Mouse (Mus musculus): ENCODE data around the gene 4930474N05Rik. TPM values are rescaled to one million over a fixed set of nuclear protein-coding genes. Genes with fewer than 3 reads are reported as not detected.

Gene 4930474N05Rik
- not detected in 2 replicates for polyA plus RNA-seq (2015; fragmentation: Nextera tagmentation; extraction: Ambion mirVana)

DNA sequence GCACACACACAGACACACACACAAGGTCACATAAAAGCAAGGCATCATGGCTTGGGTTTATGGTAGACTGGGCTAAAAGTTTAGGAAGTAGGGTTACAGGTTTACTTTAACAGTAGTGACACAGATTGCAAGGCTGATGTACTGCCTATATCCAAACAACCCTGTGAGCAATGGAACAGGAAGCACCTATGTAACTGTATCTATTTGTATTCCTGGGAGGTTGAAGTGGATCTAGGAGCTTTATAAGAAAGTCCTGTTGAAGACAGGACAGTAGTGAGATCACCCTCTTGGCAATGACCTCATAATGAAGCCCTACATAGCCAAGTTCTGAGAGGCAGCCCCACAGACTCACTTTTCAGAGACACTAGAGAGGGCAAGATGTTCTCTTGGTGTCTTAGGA lies at the start of gene 4930474N05Rik:
Gene 4930474N05Rik, plus strand, starts transcription at position 301 of the 400 bp plus-strand sequence.
- no peak within 1 kb of the TSS for H3K9ac ChIP-seq (replicated peaks)
- no peak within 1 kb of the TSS for H3K4me3 ChIP-seq
- no peak for ATAC-seq (replicated peaks)
- H3K27me3 ChIP-seq, result no peaks in the 10 kb centered on the region
- no peak within 1 kb of the TSS for H3K4me2 ChIP-seq (replicated peaks)
- no peaks in the 10 kb centered on the region for H3K9me3 ChIP-seq
- H3K36me3 ChIP-seq, result no peaks in the 10 kb centered on the region
- no peaks in the 10 kb centered on the region for H3K4me1 ChIP-seq
- no peak within 1 kb of the TSS for H3K27ac ChIP-seq (replicated peaks)

DNA sequence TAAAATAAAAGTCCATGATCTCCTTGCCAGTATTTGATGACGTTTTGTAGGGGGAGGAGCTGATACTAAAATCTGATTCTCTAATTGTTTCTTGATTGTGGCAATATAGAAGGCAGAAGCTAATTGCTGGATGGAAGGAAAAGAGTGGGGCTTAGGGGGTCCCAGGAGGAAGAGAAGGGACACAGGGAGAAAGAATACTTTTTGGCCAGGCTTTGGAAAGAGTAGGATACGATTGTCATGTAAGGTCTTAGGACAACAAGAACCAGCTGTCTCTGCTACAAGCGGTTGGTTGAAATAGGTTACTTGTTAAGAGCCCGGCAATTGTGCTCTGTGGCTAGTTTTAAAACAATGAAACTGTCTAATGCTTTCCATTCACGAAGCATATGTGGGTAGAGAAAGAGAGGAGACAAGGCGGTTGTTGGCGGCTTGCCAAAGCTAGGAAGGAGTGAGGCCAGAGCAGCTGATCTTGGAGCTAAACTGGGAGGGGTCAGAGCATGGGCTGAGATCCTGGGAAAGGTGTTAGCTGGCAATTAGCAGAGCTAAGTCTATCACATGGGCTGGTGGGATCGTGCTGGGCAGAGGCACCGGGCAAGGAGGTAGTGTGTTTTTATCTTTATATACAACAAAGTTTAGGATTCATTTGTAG lies 45.8 kb upstream of the 4930474N05Rik start:
- Histone ChIP-seq H3K4me1 (peaks cover 9% of the 10 kb centered on the region), H3K9me3 (no peaks in the 10 kb centered on the region), H3K9ac (replicated peaks) (no peak overlapping the region), H3K36me3 (no peaks in the 10 kb centered on the region), H3K4me3 (no peak overlapping the region), H3K27me3 (no peaks in the 10 kb centered on the region), H3K27ac (replicated peaks) (no peak overlapping the region), H3K4me2 (replicated peaks) (peak overlapping the region; percentile 19; the same call in 1 of the 2 replicates)
- 12% methylated on average over 9 of the region's 9 CpGs for WGBS
- peak; percentile 91 for ATAC-seq (replicated peaks)

GRCm38 (mm10) chr14:36053281-36053680 lies 41.4 kb upstream of the 4930474N05Rik start:
- no peak overlapping the region for H3K9ac ChIP-seq (replicated peaks)
- 0 out of 2 replicates have a peak, but pooled peaks have one; percentile 17 for ATAC-seq (replicated peaks)
- H3K4me3 ChIP-seq, result no peak overlapping the region
- H3K27me3 ChIP-seq, result no peaks in the 10 kb centered on the region
- 87% methylated on average over 2 of the region's 2 CpGs for WGBS
- H3K9me3 ChIP-seq, result no peaks in the 10 kb centered on the region
- H3K4me2 ChIP-seq (replicated peaks), result no peak overlapping the region
- no peaks in the 10 kb centered on the region for H3K36me3 ChIP-seq
- peaks cover 8% of the 10 kb centered on the region for H3K4me1 ChIP-seq
- H3K27ac ChIP-seq (replicated peaks), result no peak overlapping the region

DNA sequence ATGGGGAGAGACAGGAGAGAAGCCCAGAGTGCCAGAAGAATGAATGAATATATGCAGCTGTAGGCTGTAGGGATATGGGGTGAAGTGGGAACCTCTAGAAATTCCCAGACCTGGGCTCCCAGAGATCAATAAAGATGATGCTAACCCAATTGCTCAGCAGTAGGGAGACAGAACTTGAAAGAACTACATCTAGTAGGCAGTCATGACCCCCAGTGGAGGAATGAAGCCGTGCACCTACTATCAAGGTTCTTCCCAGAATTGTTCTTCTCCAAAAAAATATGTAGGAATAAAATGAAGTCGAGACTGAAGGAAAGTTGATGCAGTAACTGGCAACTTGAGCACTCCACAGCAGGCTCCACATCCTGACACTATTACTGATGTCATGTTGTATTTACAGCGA lies 3.8 kb downstream of the 4930474N05Rik start:
- no peak overlapping the region for H3K4me3 ChIP-seq
- no peaks in the 10 kb centered on the region for H3K9me3 ChIP-seq
- no peak overlapping the region for H3K9ac ChIP-seq (replicated peaks)
- no peak for ATAC-seq (replicated peaks)
- H3K36me3 ChIP-seq, result no peaks in the 10 kb centered on the region
- no peak overlapping the region for H3K27ac ChIP-seq (replicated peaks)
- no peaks in the 10 kb centered on the region for H3K27me3 ChIP-seq
- 92% methylated on average over 3 of the region's 3 CpGs for WGBS
- no peaks in the 10 kb centered on the region for H3K4me1 ChIP-seq
- H3K4me2 ChIP-seq (replicated peaks), result no peak overlapping the region

- no peaks in the 10 kb centered on the region for H3K36me3 ChIP-seq
- WGBS, result 54% methylated on average over 1 of the region's 1 CpGs
- H3K4me3 ChIP-seq, result no peak overlapping the region
- no peak overlapping the region for H3K4me2 ChIP-seq (replicated peaks)
- ATAC-seq (replicated peaks), result no peak
- H3K27me3 ChIP-seq, result no peaks in the 10 kb centered on the region
- H3K4me1 ChIP-seq, result no peaks in the 10 kb centered on the region
- H3K9ac ChIP-seq (replicated peaks), result no peak overlapping the region
- H3K27ac ChIP-seq (replicated peaks), result no peak overlapping the region
- H3K9me3 ChIP-seq, result no peaks in the 10 kb centered on the region
Observed at GRCm38 (mm10) chr14:36099647-36100046, 4.9 kb downstream of the 4930474N05Rik start.

DNA sequence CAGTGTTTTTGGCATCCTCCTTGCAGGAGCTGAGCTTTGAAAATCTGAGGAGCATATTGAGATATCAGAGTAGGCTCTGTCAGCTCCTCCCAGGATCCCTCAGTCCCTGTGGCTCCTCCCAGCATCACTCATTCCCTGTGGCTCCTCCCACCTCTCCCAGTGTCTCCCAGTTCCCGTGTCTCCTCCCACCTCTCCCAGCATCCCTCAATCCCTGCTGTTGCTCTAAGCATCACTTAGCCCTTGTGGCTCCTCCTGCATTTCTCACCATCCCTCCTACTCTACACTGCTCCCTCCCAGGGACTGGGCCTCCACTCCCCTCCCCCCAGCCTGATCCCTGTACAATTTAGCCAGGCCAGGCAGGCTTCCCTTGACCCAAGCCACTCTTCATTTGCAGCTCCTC lies 6.0 kb downstream of the 4930474N05Rik start:
- Histone ChIP-seq H3K27me3 (no peaks in the 10 kb centered on the region), H3K36me3 (no peaks in the 10 kb centered on the region), H3K4me3 (no peak overlapping the region), H3K4me1 (no peaks in the 10 kb centered on the region), H3K4me2 (replicated peaks) (no peak overlapping the region), H3K9ac (replicated peaks) (no peak overlapping the region), H3K9me3 (no peaks in the 10 kb centered on the region), H3K27ac (replicated peaks) (no peak overlapping the region)
- no peak for ATAC-seq (replicated peaks)
- 51% methylated on average over 1 of the region's 1 CpGs for WGBS

DNA sequence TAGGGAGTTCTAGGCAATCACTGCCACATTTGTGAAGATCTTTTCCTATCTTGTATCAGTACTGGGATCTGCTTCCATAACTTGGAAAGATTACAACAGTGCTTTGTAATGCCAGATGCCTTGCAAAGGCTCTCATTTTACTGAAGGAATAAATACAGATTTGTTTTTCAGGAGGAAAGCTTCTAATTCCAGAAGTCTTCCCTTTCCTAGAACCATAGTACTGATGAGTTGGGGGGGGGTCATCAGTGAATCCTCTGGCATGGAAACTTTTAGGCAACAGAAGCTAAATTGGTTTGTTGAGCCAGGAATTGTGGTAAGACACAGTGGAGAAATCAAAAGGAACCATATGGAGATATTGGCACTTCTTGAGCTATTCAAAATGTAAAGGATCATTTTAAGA lies 19.8 kb downstream of the 4930474N05Rik start:
- ATAC-seq (replicated peaks), result no peak

DNA sequence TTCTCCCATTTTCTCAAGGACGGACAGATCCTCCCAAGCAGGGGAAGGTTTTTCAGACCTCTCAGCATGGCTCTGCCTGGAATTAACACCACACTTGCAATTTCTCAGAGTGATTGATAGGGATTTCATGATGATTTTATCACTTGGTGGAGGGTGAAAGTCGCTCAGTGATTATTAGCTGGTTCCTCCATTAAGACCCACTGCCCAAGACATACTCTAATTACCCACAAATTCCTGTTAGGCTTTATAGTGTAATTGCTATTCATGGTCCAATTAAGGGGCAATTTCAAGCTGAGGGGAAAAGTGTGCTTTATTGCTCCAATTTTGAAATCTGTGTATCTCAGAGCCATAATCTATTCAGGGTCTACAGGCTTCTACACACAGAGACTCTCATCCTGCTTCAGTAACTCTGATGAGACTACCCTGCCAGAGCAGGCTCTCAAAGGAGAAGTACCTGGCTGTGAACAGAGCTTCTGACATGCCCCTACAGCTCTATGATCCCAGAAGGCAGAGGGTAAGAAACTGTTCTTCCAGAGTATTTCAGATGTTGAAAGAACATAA lies 29.1 kb downstream of the 4930474N05Rik start:
- Histone ChIP-seq H3K36me3 (no peaks in the 10 kb centered on the region), H3K9me3 (no peaks in the 10 kb centered on the region), H3K27me3 (no peaks in the 10 kb centered on the region), H3K9ac (replicated peaks) (no peak overlapping the region), H3K4me1 (no peaks in the 10 kb centered on the region), H3K4me2 (replicated peaks) (no peak overlapping the region), H3K27ac (replicated peaks) (no peak overlapping the region), H3K4me3 (no peak overlapping the region)
- WGBS, result 29% methylated on average over 2 of the region's 2 CpGs
- no peak for ATAC-seq (replicated peaks)

More for the DNA sequence above, 19.8 kb downstream of the 4930474N05Rik start:
- no peak overlapping the region for H3K4me2 ChIP-seq (replicated peaks)
- H3K27ac ChIP-seq (replicated peaks), result no peak overlapping the region
- H3K36me3 ChIP-seq, result no peaks in the 10 kb centered on the region
- no peak overlapping the region for H3K4me3 ChIP-seq
- no peak overlapping the region for H3K9ac ChIP-seq (replicated peaks)
- H3K4me1 ChIP-seq, result no peaks in the 10 kb centered on the region
- no peaks in the 10 kb centered on the region for H3K27me3 ChIP-seq
- H3K9me3 ChIP-seq, result no peaks in the 10 kb centered on the region

- peaks cover 4% of the 10 kb centered on the region; the same call in 1 of the 2 replicates for H3K4me1 ChIP-seq
- no peaks in the 10 kb centered on the region for H3K27me3 ChIP-seq
- H3K9ac ChIP-seq (replicated peaks), result no peak overlapping the region
- H3K9me3 ChIP-seq, result no peaks in the 10 kb centered on the region
- ATAC-seq (replicated peaks), result no peak; the same call in 1 of the 2 replicates
- WGBS, result 35% methylated on average over 3 of the region's 3 CpGs
- no peak overlapping the region for H3K27ac ChIP-seq (replicated peaks)
- H3K4me2 ChIP-seq (replicated peaks), result no peak overlapping the region
- no peaks in the 10 kb centered on the region for H3K36me3 ChIP-seq
- no peak overlapping the region for H3K4me3 ChIP-seq
Observed at GRCm38 (mm10) chr14:36135749-36136148, 41.0 kb downstream of the 4930474N05Rik start.

- H3K27ac ChIP-seq (replicated peaks), result no peak overlapping the region
- peaks cover 4% of the 10 kb centered on the region; the same call in 1 of the 2 replicates for H3K4me1 ChIP-seq
- ATAC-seq (replicated peaks), result no peak
- H3K27me3 ChIP-seq, result no peaks in the 10 kb centered on the region
- no peak overlapping the region for H3K4me3 ChIP-seq
- no peaks in the 10 kb centered on the region for H3K9me3 ChIP-seq
- 97% methylated on average over 4 of the region's 4 CpGs for WGBS
- no peak overlapping the region for H3K9ac ChIP-seq (replicated peaks)
- H3K36me3 ChIP-seq, result no peaks in the 10 kb centered on the region
- H3K4me2 ChIP-seq (replicated peaks), result no peak overlapping the region
Observed at GRCm38 (mm10) chr14:36137696-36138095, 43.0 kb downstream of the 4930474N05Rik start.

DNA sequence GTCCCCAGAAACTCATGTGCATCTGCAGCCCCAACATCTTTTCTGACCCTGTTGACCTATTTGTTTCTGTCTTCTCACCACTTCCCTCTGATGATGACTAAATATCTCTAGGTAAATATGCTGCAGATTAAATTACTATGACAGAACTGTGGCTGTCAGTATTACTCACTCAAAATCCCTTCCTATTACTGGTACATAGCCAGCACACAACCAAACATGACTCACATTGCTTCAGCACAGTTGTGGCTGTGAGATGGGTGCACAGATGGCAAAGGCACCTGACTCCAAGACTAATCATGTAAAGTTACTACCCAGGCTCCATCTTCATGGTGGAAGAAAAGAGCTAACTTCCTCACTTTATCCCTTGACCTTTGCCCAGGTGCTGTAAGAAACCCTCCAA lies 50.5 kb downstream of the 4930474N05Rik start:
- Histone ChIP-seq H3K9me3 (no peaks in the 10 kb centered on the region), H3K27me3 (no peaks in the 10 kb centered on the region), H3K36me3 (no peaks in the 10 kb centered on the region), H3K9ac (replicated peaks) (no peak overlapping the region), H3K4me1 (no peaks in the 10 kb centered on the region), H3K4me3 (no peak overlapping the region), H3K27ac (replicated peaks) (no peak overlapping the region), H3K4me2 (replicated peaks) (no peak overlapping the region)
- no peak for ATAC-seq (replicated peaks)
